Mouse (Mus musculus): ENCODE results near the gene Usp53.

Gene Usp53

GRCm38 (mm10) chr3:122984249-122985182 is at the start of gene Usp53:
TSS of gene Usp53 (minus strand) at chr3:122984510.
- DNase-seq (ENCODE audit: low spot score in 2 of 2): peak; percentile 90 to 91

- no peak for DNase-seq (ENCODE audit: low spot score in 2 of 2)
Observed at GRCm38 (mm10) chr3:123033804-123034203, 49.5 kb upstream of the Usp53 start.

DNA sequence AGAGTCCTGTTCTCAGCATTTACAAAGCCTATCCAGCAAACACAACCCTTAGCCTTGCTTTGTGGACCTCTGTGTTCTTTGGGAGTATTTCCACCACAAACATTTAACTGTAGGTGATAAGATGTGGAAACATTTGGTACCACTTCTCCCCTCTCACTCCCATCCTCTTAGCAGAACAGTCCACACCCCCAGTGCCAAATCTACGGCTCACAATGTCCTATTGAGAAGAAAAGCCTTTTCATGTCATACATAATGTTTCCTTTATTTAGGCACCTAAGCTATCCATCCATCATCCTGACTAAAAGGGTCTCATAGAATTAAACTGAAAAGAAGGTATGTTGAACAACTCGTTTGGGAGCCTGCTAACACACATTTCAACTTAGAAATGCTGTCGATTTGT is 41.3 kb upstream of the Usp53 start:
- DNase-seq (ENCODE audit: low spot score in 2 of 2): no peak

DNA sequence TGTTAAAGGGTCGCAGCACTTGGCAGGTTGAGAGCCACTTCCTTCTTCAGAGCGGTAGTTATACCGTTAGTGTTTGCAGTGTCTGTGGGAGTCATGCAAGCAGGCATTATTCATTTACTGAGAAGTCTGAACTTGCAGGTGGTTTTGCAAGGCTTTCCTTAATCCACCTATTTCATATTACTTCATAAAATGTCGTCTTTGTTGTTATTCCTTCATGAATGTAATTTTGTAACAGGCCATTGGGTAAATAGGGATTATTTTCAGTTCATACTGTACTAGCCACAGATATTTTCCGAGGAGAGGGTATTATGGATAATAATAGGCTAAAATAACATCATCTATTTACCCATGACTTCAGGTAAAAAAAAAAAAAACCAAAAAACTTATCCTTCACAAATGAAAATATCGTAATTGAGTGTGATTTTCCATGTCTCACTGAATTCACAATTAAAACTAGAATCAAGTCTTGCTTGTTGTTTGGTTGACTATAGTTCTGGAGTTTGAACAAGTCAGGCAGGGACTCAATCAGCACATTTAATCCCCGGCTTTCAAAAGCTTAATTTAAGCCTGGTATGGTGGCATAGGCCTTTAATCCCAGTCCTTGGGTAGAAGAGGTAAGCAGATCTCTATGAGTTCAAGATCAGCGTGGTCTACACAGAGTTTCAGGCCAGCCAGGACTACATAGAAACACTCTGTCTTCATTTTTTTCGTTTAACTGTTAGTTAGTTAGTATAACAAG is 40.4 kb upstream of the Usp53 start:
- no peak for DNase-seq (ENCODE audit: low spot score in 2 of 2)

DNA sequence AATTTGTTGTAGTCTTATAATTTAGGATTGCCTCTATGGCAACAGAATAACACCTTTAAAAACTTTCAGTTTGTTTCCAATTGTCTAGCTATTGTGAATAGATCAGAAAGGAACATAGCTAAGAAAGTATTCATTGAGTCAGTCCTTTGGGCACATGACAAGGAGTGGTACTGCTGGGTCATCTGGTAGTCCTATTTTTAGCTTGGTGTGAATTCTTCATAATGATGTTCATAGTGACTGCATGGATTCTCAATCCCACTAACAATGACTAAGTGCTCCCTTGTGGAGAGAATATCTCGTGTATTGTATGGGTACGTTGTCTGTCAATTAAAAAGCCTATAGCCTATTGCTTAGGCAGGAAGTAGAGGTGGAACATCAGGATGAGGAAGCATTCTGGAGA is 34.5 kb upstream of the Usp53 start:
- DNase-seq (ENCODE audit: low spot score in 2 of 2): no peak

DNA sequence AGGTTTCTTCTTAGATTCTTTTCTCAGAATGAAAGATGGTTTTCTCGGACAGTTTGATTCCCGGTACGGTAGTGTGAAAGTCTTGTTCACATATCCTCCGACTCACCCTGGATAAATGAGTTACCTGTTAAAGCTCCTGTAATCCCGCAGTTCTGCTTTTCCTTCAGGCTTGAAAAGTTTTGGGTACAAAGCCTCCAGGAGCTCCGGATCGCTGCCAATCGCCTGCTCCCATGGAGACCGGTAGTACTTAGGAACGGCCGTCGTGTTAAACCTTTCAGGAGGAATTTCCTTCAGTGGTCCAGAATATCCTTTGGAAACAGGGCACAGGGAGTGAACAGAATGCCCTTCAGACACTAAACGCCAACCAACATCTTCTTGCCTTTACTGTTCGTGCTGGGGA is 29.2 kb upstream of the Usp53 start:
- DNase-seq (ENCODE audit: low spot score in 2 of 2): no peak

DNA sequence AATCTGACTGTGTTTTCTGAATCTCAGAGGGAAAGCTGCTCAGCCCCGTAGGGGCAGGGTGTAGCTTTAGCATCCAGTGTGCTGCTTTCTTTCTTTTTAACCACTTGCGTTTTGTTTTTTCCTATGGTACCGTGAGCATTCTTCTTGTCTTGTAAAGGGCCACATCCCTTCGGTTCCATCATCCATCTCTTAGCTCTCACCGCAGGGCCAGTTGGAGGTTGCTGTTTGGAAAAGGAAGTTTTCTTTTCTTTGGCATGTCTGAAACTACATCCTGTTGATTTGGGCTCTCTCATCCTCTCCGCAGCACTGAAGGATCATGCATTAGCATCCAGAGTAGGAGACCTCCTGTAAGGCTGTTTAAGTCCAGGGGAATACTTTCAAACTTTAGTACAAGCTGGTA is 25.1 kb upstream of the Usp53 start:
- DNase-seq (ENCODE audit: low spot score in 2 of 2): no peak

DNA sequence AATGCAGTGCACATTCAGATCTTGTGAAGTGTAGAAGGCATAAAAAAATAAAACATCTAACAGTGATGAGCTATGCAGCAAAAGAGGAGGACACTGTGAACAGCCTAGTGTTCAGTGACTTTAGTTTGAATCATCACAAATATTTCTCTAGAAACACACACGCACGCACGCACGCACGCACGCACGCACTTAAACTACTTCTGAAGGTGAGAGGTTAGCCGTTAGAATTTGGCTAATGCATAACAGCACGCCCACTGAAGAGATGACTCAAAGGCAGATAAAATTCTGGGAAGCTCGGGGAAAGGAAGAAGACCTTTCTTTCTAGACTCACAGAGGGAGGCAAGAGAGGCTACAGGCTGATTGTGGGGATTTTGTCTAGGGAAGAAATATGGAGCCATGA is 23.1 kb upstream of the Usp53 start:
- DNase-seq (ENCODE audit: low spot score in 2 of 2): no peak

GRCm38 (mm10) chr3:123001053-123001452 is 16.7 kb upstream of the Usp53 start:
- DNase-seq (ENCODE audit: low spot score in 2 of 2): no peak

GRCm38 (mm10) chr3:122998511-122998910 is 14.2 kb upstream of the Usp53 start:
- no peak for DNase-seq (ENCODE audit: low spot score in 2 of 2)

DNA sequence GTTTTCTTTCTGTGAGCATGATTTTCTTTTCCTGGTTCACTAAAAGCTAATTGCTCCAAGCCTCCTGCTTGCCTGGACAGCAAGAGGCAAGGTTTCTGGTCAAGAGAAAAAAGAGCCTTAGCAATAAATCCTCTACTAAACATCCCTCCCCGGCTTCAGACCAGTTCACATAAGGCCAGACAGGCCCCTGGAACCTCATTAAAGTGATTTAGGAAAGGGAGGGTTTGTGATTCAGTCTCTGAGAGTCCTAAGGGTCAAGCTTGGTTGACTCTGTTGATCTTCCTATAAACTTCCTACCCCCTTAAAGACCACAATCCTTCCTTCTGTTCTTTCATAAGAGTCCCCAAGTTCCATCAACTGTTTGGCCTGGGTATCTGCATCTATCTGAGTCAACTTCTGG is 12.7 kb upstream of the Usp53 start:
- DNase-seq (ENCODE audit: low spot score in 2 of 2): no peak

DNA sequence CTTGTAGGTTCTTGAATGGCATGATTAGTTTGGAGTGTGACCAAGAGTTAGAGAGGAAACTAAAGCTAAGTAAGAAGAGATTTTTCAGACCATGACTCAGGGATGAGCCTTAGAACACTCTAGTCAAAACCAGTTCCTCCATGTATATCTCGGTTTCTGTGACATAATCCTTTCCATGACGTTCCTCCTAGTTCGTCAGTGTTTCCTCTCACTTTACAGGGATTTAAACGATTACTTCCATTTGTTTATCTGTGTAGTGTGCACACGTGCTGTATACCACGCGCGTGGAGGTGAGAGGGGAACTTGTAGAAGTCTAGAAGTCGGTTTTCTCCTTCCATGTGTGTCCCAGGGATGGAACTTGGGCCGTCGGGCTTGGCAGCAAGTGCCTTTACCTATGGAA is 2.6 kb upstream of the Usp53 start:
- DNase-seq (ENCODE audit: low spot score in 2 of 2): no peak

- DNase-seq (ENCODE audit: low spot score in 2 of 2): no peak
Observed at GRCm38 (mm10) chr3:122986386-122986785, 2.1 kb upstream of the Usp53 start.

DNA sequence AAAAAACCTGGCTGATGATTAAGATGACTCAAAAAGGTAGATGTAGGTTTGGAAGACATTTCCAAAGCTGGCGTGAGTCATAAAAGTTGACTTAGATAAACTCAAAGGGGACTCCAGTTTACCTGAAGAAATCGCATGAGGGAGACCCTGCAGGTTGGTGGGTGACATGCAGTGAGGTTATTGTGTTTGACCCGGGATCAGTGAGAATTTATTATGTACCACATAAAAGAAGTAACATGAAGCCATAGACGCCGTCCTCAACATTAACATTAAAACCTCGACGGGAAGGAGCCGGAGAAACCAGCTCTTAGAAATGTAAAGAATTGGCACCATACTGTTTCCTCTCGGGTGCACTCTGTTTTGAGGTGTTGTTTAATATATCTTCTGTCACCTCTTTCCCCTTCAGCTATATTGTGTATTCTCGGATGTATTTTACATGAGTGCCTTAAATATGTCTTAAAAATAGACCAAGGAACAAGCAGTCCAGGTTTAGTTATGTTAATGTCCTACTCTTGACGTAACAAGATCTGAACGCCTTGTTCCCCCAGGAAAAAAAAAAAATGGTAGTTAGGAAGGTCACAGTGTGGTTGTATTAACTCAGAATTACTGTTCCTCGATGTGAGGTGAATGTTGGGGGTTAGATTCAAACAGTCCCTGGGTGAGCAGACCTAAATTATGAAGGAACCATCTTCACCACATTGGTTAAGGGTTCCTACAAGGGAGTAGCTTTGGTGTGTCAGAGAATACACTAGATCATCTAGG is 1.1 kb upstream of the Usp53 start:
- no peak for DNase-seq (ENCODE audit: low spot score in 2 of 2)

DNA sequence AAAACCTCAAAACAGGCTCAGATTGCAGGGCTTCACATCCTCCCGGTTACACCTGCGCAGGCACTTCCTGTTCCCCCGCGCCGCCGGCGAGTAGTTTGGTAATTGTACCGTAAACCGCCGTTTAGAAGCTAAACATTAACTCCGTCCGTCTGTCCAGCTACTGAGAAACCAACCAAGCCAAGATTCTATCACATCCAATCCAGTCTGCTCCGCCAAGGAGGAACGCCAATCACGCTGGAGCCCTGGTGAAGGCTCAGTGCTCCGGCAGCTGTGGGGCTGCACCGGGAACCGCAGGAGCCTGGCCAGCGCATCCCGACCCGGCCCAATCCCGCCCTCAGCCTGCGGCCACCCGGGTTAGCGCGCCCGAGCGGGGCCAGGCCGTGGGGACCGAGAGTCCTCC is 461 bp downstream of the Usp53 start:
- DNase-seq (ENCODE audit: low spot score in 2 of 2): no peak

- DNase-seq (ENCODE audit: low spot score in 2 of 2): no peak
Observed at GRCm38 (mm10) chr3:122975964-122976363, 8.3 kb downstream of the Usp53 start.

DNA sequence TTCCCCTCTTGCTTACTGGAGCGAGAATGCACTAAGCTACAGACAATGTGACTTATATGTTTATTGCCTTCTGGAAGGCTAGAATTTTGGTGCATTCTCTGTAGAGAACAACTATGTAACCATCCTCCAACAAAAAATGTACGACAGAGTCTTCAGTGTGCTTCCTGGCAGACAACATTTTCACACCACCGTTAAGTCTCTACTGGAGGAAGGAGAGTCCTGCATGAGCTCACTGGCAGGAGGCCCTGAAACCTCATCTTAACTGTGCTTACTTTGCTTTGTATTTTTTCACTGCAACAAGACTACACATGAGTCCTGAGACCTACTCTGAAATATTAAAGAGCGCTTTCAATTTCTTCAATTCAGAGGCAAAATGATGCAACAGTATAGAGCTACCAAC is 8.9 kb downstream of the Usp53 start:
- no peak for DNase-seq (ENCODE audit: low spot score in 2 of 2)

DNA sequence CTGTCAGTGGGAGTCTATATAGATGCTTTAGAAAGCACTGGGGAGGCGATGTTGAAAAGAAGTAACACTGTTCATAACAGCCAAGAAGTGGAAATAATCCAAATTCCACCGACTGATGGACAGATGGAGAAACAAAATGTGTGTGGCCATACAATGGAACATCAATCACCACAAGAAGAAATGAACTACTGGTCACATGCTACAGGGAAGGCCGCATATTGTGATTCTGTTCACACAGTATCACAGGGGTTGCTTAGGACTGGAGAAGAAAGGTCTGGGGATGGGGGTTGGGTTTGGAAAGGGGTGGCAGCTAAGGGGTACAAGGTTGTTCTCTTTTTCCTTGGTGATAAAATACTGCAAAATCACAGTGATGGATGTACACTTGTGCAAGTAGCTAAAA is 9.5 kb downstream of the Usp53 start:
- no peak for DNase-seq (ENCODE audit: low spot score in 2 of 2)

- DNase-seq (ENCODE audit: low spot score in 2 of 2): no peak
Observed at GRCm38 (mm10) chr3:122972126-122972822, 12.0 kb downstream of the Usp53 start.

DNA sequence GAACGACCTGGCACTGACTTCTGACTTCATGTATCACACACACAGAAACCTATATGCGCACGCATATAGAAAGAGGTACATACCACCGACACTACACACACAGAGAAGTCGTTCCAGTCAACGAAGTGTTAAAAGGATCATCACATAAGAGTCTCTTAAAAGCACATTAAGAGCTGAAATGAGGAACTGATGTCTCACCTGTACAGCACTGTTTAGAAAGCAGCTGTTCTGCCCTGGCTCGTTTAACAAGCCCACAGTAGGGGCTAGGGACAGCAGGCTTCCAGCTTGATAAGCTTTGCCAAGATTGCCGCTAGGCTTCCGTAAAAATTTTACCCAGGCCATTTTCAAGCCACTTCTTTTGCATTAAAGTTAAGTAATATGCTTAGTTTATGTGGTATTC is 15.9 kb downstream of the Usp53 start:
- DNase-seq (ENCODE audit: low spot score in 2 of 2): no peak

- DNase-seq (ENCODE audit: low spot score in 2 of 2): no peak
Observed at GRCm38 (mm10) chr3:122964301-122964700, 20.0 kb downstream of the Usp53 start.

GRCm38 (mm10) chr3:122950129-122950528 is 34.2 kb downstream of the Usp53 start:
- DNase-seq (ENCODE audit: low spot score in 2 of 2): no peak

All from frontal cortex, postnatal 14 days (tissue).